Mouse (Mus musculus) stomach, postnatal 0 days (tissue): ENCODE results near the gene Rbl2.

Source experiments
- CTCF ChIP-seq: IDR thresholded peaks from 2 replicates; pipeline ENCODE4 v1.5.1; 2016; ENCODE audit warnings: antibody characterized with exemption, low read depth, mild to moderate bottlenecking, moderate library complexity
- EP300 ChIP-seq: optimal IDR thresholded peaks from 2 replicates; pipeline ENCODE3; 2016; ENCODE audit warnings: antibody characterized with exemption

GRCm38 (mm10) chr8:91133441-91134069 lies 63.7 kb downstream of the Rbl2 start:
- TF ChIP-seq CTCF (no peak), EP300 (peak; percentile 52)
